Mouse (Mus musculus): ENCODE data around the gene Aebp2.
"Not testable (repeated sequence)": the region's sequence is repeated elsewhere in the genome, so short reads cannot be mapped to it uniquely, and the experiment has no call there.

DNA sequence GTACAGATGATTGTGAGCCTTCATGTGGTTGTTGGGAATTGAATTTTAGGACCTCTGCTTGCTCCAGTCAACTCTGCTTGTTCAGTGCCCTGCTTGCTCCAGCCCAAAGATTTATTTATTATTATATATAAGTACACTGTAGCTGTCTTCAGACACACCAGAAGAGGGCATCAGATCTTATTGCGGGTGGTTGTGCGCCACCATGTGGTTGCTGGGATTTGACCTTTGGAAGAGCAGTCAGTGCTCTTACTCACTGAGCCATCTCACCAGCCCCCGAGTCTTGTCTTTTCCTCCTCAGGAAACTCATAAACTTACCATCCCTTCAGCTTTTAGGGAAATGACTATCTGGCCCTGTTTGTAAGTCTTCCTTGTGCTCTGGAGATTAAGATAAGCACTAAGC lies 40.2 kb downstream of the Aebp2 start:
- TF ChIP-seq CTCF (IDR thresholded peaks at IDR 0.05; ENCODE audit: control insufficient read depth, insufficient read depth, insufficient read length); USF1 (IDR thresholded peaks at IDR 0.05; ENCODE audit: low read depth); MAX (IDR thresholded peaks at IDR 0.05); MYOG (IDR thresholded peaks at IDR 0.05; ENCODE audit: control insufficient read depth, extremely low read depth, insufficient read length); MYOD1 (IDR thresholded peaks at IDR 0.05; ENCODE audit: control insufficient read depth, insufficient read length, low read depth); CEBPB (IDR thresholded peaks at IDR 0.05; ENCODE audit: low read depth): not testable (repeated sequence)
